Comparison of ENCODE assay signal across 10 mouse cellular contexts in genomic region chr6:53954106-53954505, GRCm38 (mm10). TPM values are rescaled to one million over a fixed set of nuclear protein-coding genes. Genes with fewer than 3 reads are reported as not detected.
DNase-seq lines count a peak whose midpoint lies in the region; ATAC-seq and TF ChIP-seq lines count a peak whose summit lies in the region.
"Had no signal": no experiment of that assay in that cellular context is flagged by ENCODE, and none has a peak within 500 bp of the region (broad histone marks: within the 10 kb centered on the region; RNA-seq: fewer than 3 reads in every experiment).

No protein-coding gene starts in this region.

- H3K4me2 ChIP-seq in kidney, embryonic 15.5 days: no peak overlapping the region
- no peak overlapping the region for H3K4me2 ChIP-seq in limb, embryonic 13.5 days (replicated peaks)
- no peak overlapping the region for H3K4me2 ChIP-seq in hindbrain, embryonic 12.5 days (replicated peaks)

- in situ Hi-C loops in Patski (cut with MboI; ENCODE audit: low pct_unique_long_range_greater_than_20kb): loop anchor here (5.0 kb wide), 1 partner anchor 172 kb away; no protein-coding TSS in a partner anchor

- no peak overlapping the region for H3K9ac ChIP-seq in kidney, embryonic 15.5 days
- H3K9ac ChIP-seq in limb, embryonic 13.5 days: no peak overlapping the region
- no peak overlapping the region for H3K9ac ChIP-seq in hindbrain, embryonic 12.5 days

- H3K4me1 ChIP-seq in cerebellum, adult 2 months (ENCODE audit: control insufficient read depth, insufficient read depth, low read length): no peaks in the 10 kb centered on the region
- peaks cover 52% of the 10 kb centered on the region for H3K4me1 ChIP-seq in kidney, embryonic 15.5 days
- peaks cover 40% of the 10 kb centered on the region for H3K4me1 ChIP-seq in limb, embryonic 13.5 days
- no peaks in the 10 kb centered on the region; the same call in 1 of the 2 replicates for H3K4me1 ChIP-seq in small intestine, adult 2 months (ENCODE audit: control insufficient read depth, insufficient read depth, insufficient read length, low read length)
- peaks cover 14% of the 10 kb centered on the region; the same call in 1 of the 2 replicates for H3K4me1 ChIP-seq in hindbrain, embryonic 12.5 days

- no peak for DNase-seq in cerebellum, adult 2 months
- no peak for DNase-seq in cerebellum, adult 8-10 months
- DNase-seq in Patski (ENCODE audit: low read depth, low spot score): no peak
- DNase-seq in gastrocnemius, adult 18-20 months (ENCODE audit: low spot score): peak; percentile 55

- no peak overlapping the region for H3K27ac ChIP-seq in cerebellum, adult 2 months (ENCODE audit: insufficient read depth, low read length)
- H3K27ac ChIP-seq in kidney, embryonic 15.5 days: peak overlapping the region; percentile 37
- H3K27ac ChIP-seq in limb, embryonic 13.5 days: no peak overlapping the region
- H3K27ac ChIP-seq in small intestine, adult 2 months (ENCODE audit: insufficient read depth, low read depth, low read length): no peak overlapping the region
- H3K27ac ChIP-seq in hindbrain, embryonic 12.5 days: no peak overlapping the region

- no peaks in the 10 kb centered on the region for H3K36me3 ChIP-seq in kidney, embryonic 15.5 days
- no peaks in the 10 kb centered on the region for H3K36me3 ChIP-seq in limb, embryonic 13.5 days
- no peaks in the 10 kb centered on the region for H3K36me3 ChIP-seq in small intestine, adult 2 months (ENCODE audit: control insufficient read depth, insufficient read depth, low read length)
- no peaks in the 10 kb centered on the region for H3K36me3 ChIP-seq in hindbrain, embryonic 12.5 days

- no peaks in the 10 kb centered on the region for H3K9me3 ChIP-seq in kidney, embryonic 15.5 days (replicated peaks)
- no peaks in the 10 kb centered on the region for H3K9me3 ChIP-seq in limb, embryonic 13.5 days
- no peaks in the 10 kb centered on the region for H3K9me3 ChIP-seq in hindbrain, embryonic 12.5 days (replicated peaks)

- H3K27me3 ChIP-seq in cerebellum, adult 2 months (ENCODE audit: control insufficient read depth, insufficient read depth, low read length): no peaks in the 10 kb centered on the region; the same call in 1 of the 2 replicates
- no peaks in the 10 kb centered on the region for H3K27me3 ChIP-seq in Patski
- no peaks in the 10 kb centered on the region for H3K27me3 ChIP-seq in kidney, embryonic 15.5 days
- H3K27me3 ChIP-seq in limb, embryonic 13.5 days: no peaks in the 10 kb centered on the region
- no peaks in the 10 kb centered on the region for H3K27me3 ChIP-seq in small intestine, adult 2 months (ENCODE audit: control insufficient read depth, insufficient read depth, low read length)
- H3K27me3 ChIP-seq in hindbrain, embryonic 12.5 days: no peaks in the 10 kb centered on the region

- POLR2A ChIA-PET in Patski (lab: Charles Lee): interaction anchor here (1.0 kb wide), 1 partner anchor 159 kb away, joined by 3 read pairs; no protein-coding TSS in a partner anchor

- CTCF ChIA-PET in Patski (lab: Charles Lee): interaction anchor here (0.7 to 2.1 kb wide), 8 partner anchors 13 to 211 kb away, joined by 3 to 8 read pairs (median 4); no protein-coding TSS in a partner anchor

- TF ChIP-seq POLR2A in cerebellum, adult 2 months (IDR thresholded peaks at IDR 0.05; ENCODE audit: borderline replicate concordance, insufficient read depth, low read length): no peak
- no peak for TF ChIP-seq POLR2A in small intestine, adult 2 months (IDR thresholded peaks at IDR 0.05; ENCODE audit: low read depth, low read length)

- TF ChIP-seq CTCF in cerebellum, adult 2 months (IDR thresholded peaks at IDR 0.05; ENCODE audit: borderline replicate concordance, insufficient read depth, low read depth, low read length): peak; percentile 51; the same call in 1 of the 2 replicates
- TF ChIP-seq CTCF in Patski (IDR thresholded peaks at IDR 0.05): peak; percentile 76
- TF ChIP-seq CTCF in small intestine, adult 2 months (IDR thresholded peaks at IDR 0.05; ENCODE audit: extremely low read depth, insufficient read length, insufficient replicate concordance, low read depth, low read length): peak; percentile 51; the same call in 1 of the 2 replicates

- WGBS in cerebellum, adult 2 months: 60% methylated on average over 5 of the region's 5 CpGs
- 16% methylated on average over 5 of the region's 5 CpGs for WGBS in kidney, embryonic 15.5 days
- 18% methylated on average over 5 of the region's 5 CpGs for WGBS in limb, embryonic 13.5 days
- 19% methylated on average over 5 of the region's 5 CpGs for WGBS in small intestine, adult 2 months
- 56% methylated on average over 5 of the region's 5 CpGs for WGBS in hindbrain, embryonic 12.5 days

- no peak for ATAC-seq in Patski
- ATAC-seq in kidney, embryonic 15.5 days (replicated peaks; ENCODE audit: low FRiP score): peak; percentile 31; the same call in 1 of the 2 replicates
- ATAC-seq in limb, embryonic 13.5 days (ENCODE audit: low FRiP score, low read depth): peak; percentile 51; the same call in 1 of the 2 replicates
- ATAC-seq in hindbrain, embryonic 12.5 days (ENCODE audit: low FRiP score): no peak

- H3K4me3 ChIP-seq in cerebellum, adult 2 months (replicated peaks; ENCODE audit: insufficient read depth, low read depth, low read length): no peak overlapping the region
- H3K4me3 ChIP-seq in kidney, embryonic 15.5 days (replicated peaks): no peak overlapping the region
- no peak overlapping the region for H3K4me3 ChIP-seq in limb, embryonic 13.5 days
- no peak overlapping the region for H3K4me3 ChIP-seq in small intestine, adult 2 months (ENCODE audit: low read depth, low read length)
- no peak overlapping the region for H3K4me3 ChIP-seq in hindbrain, embryonic 12.5 days

RNA-seq across cellular contexts. Expression of gene Cpvl, which starts 24.4 kb away (rescaled TPM):
- polyA plus RNA-seq in cerebellum, adult 2 months (2012; rRNA removed): 0.26 and 0.40 TPM in 2 replicates
- 0.06 TPM for polyA plus RNA-seq in Patski (2021)
- total RNA-seq in gastrocnemius, adult 18-20 months (2021): not detected
- 0.18 and 0.34 TPM in 2 replicates for polyA plus RNA-seq in kidney, embryonic 15.5 days (2015; fragmentation: Nextera tagmentation; extraction: Ambion mirVana)
- 0.63 and 0.88 TPM in 2 replicates for polyA plus RNA-seq in limb, embryonic 13.5 days (2015; fragmentation: Nextera tagmentation; extraction: Ambion mirVana)
- 0.10 TPM in 1 of 2 replicates, not detected in the other for polyA plus RNA-seq in small intestine, adult 2 months (2012; rRNA removed)
- polyA plus RNA-seq in hindbrain, embryonic 12.5 days (2016; fragmentation: Nextera tagmentation; extraction: Ambion mirVana): not detected in 2 replicates
- total RNA-seq: left cerebral cortex, adult 8-10 months had no signal
- polyA plus RNA-seq: C2C12 had no signal

Comparison
In these comparisons a context has a peak if more than half of its experiments do, and no peak if none do; other contexts are left out.
1. ATAC-seq: peak in kidney, embryonic 15.5 days (single experiment) and limb, embryonic 13.5 days (single experiment); none in Patski (single experiment) and hindbrain, embryonic 12.5 days (single experiment).
2. Peak in every context shown above with its lines, with median percentiles within 50 percentile points of each other: CTCF ChIP-seq.